Mouse (Mus musculus) liver, postnatal 0 days (tissue): ENCODE measurements at regions not wholly inside any gene's neighbourhood (a gene's known extent, or its start where the extent isn't known, plus 50 kb on each side); places are given as distances from the start of the nearest gene placed in this dataset.
A peak's percentile ranks its signal among the peaks of the same experiment; 100 is the strongest.

Experiments
- ATAC-seq: fragments of 200-750 bp; cut with Nextera tagmentation; 2 replicates; pipeline ENCODE4 v1.8.0; 2017; ENCODE audit warnings: mild to moderate bottlenecking, moderate library complexity
- DNase-seq: peaks from one replicate; pipeline ENCODE4 v3.0.0-alpha.2; 2016
- H3K27ac ChIP-seq: fragments of 300-500 bp; sonication (generic); 2 replicates; pipeline ENCODE4 v1.5.1; 2014; ENCODE audit warnings: antibody characterized with exemption, moderate library complexity, mild to moderate bottlenecking, low read depth
- H3K27me3 ChIP-seq: fragments of 300-500 bp; sonication (generic); 2 replicates; pipeline ENCODE4 v1.6.1; 2014; ENCODE audit warnings: low read length, control low read depth, mixed read lengths; ENCODE audit not compliant: insufficient read depth
- H3K36me3 ChIP-seq: fragments of 300-500 bp; sonication (generic); replicated peaks from 2 replicates; pipeline ENCODE4 v1.6.1; 2014; ENCODE audit warnings: mild to moderate bottlenecking, control low read depth, low read length, moderate library complexity, mixed read lengths; ENCODE audit not compliant: insufficient read depth
- H3K4me1 ChIP-seq: fragments of 300-500 bp; sonication (generic); 2 replicates; pipeline ENCODE4 v1.6.1; 2014; ENCODE audit warnings: antibody characterized with exemption, mild to moderate bottlenecking, control low read depth; ENCODE audit not compliant: insufficient read depth
- H3K4me2 ChIP-seq: fragments of 300-500 bp; sonication (generic); 2 replicates; pipeline ENCODE4 v1.6.1; 2014; ENCODE audit warnings: low read depth, mild to moderate bottlenecking, low read length, moderate library complexity, mixed read lengths
- H3K4me3 ChIP-seq: fragments of 300-500 bp; sonication (generic); 2 replicates; pipeline ENCODE4 v1.5.1; 2014; ENCODE audit warnings: low read depth, low read length
- H3K9ac ChIP-seq: fragments of 300-500 bp; sonication (generic); replicated peaks from 2 replicates; pipeline ENCODE4 v1.6.1; 2014; ENCODE audit warnings: mild to moderate bottlenecking, moderate library complexity
- H3K9me3 ChIP-seq: fragments of 300-500 bp; sonication (generic); 2 replicates; pipeline ENCODE4 v1.6.1; 2016; ENCODE audit warnings: mild to moderate bottlenecking, control low read depth, low read length, mixed read lengths
- CTCF ChIP-seq: sonication (generic); IDR thresholded peaks from 2 replicates; pipeline ENCODE4 v1.5.1; 2016; ENCODE audit warnings: antibody characterized with exemption, low read depth
- EP300 ChIP-seq: IDR thresholded peaks from 2 replicates; pipeline ENCODE4 v1.6.1; 2016; ENCODE audit warnings: antibody characterized with exemption, low read depth, mild to moderate bottlenecking
- WGBS: fragments of 180-500 bp; shearing (Covaris S2); extraction: QIAGEN DNeasy Blood & Tissue Kit; methylation state at CpG from one replicate; pipeline ENCODE4 v1.1.7; 2014; ENCODE audit not compliant: insufficient replicate concordance; 5-methylcytosine and 5-hydroxymethylcytosine counted together

DNA sequence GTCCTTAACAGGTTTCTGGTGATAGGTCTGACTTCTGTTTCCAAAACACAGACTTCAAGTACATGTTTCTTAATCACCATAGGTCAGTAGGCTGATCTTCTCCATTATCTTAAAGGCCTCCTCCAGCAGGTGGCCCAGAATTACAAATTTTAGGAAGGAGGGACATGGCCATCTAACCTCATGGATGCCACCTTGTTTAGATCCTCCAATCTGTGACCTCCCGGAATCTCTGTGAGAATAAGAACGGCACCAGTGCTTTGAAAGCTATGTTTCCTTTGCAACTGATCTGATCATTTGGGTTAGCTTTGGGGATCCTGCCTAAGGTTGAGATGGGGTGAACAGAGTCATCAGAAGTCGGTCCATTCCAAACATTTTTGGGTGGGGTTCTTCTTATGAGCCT is 209.4 kb upstream of the Btbd3 start:
- DNase-seq (no peak), ATAC-seq (no peak)
- no peaks in the 10 kb centered on the region for H3K4me1 ChIP-seq
- no peak overlapping the region for H3K4me3 ChIP-seq
- WGBS = 83% methylated on average over 3 of the region's 3 CpGs
- TF ChIP-seq CTCF = no peak
- H3K9me3 ChIP-seq = no peaks in the 10 kb centered on the region
- no peaks in the 10 kb centered on the region for H3K27me3 ChIP-seq
- H3K27ac ChIP-seq = no peak overlapping the region
- H3K4me2 ChIP-seq = no peak overlapping the region
- no peak overlapping the region for H3K9ac ChIP-seq
- H3K36me3 ChIP-seq = no peaks in the 10 kb centered on the region

DNA sequence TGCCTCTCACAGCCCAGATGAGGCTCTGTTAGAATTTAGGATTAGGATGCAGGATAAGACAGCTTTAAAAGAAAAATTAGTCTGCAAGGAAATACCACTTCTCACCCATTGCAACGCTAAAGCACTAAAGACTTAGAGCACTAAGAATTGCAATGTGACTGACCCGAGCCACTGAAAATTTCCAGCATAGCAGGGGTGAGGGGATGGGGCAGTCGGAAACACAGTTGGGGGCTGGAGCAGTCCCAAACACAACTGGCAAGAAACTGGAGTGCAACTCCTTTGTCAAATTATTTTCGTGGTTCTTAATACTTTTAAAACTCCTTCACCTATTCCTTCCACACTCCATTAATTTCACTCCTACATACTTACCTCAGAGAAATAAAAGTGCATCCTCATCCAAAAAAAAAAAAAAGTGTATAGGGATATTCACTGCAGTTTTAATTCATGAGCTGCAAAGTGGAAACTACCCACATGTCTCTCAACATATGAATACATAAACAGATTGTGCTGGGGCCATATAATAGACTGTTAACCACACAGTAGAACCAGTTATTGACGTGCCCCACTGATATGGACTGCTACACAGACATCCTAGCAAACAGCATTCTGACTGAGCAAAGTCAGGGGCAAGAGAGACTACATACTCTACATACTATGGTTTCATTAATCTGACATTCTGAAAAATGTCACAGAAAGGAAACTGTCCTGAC is 210.3 kb upstream of the Btbd3 start:
- H3K4me3 ChIP-seq = no peak overlapping the region
- H3K4me1 ChIP-seq = no peaks in the 10 kb centered on the region
- no peak overlapping the region for H3K4me2 ChIP-seq
- no peaks in the 10 kb centered on the region for H3K27me3 ChIP-seq
- H3K27ac ChIP-seq = no peak overlapping the region
- WGBS = 52% methylated on average over 5 of the region's 5 CpGs
- TF ChIP-seq EP300 (no peak), CTCF (no peak)
- no peak for DNase-seq
- H3K9me3 ChIP-seq = no peaks in the 10 kb centered on the region
- no peak overlapping the region for H3K9ac ChIP-seq
- no peak for ATAC-seq
- no peaks in the 10 kb centered on the region for H3K36me3 ChIP-seq

DNA sequence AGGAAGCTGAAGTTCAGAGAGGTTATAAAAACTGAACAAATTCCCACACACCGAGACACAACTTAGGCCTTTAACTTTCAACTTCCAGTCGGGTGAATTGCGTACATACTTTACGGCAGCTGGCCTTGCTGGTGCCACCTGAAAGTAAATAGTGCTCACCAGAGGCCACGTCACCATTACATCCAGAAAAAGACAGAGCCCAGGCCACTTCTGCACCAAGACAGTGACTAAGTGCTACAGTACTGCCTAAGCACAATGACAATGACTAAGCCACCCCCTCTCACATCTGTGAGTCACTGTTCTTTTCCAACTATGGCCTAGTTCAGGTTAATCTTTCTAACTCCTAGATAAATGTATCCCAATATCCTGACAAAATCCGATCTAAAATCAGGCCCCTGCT is 215.7 kb upstream of the Btbd3 start:
- Histone ChIP-seq H3K4me3 (no peak overlapping the region), H3K27me3 (no peaks in the 10 kb centered on the region), H3K9ac (no peak overlapping the region), H3K4me2 (no peak overlapping the region), H3K36me3 (no peaks in the 10 kb centered on the region), H3K27ac (no peak overlapping the region), H3K4me1 (no peaks in the 10 kb centered on the region), H3K9me3 (no peaks in the 10 kb centered on the region)
- ATAC-seq = no peak
- no peak for DNase-seq
- WGBS = 72% methylated on average over 6 of the region's 6 CpGs
- TF ChIP-seq CTCF = no peak
- no peak for TF ChIP-seq EP300

DNA sequence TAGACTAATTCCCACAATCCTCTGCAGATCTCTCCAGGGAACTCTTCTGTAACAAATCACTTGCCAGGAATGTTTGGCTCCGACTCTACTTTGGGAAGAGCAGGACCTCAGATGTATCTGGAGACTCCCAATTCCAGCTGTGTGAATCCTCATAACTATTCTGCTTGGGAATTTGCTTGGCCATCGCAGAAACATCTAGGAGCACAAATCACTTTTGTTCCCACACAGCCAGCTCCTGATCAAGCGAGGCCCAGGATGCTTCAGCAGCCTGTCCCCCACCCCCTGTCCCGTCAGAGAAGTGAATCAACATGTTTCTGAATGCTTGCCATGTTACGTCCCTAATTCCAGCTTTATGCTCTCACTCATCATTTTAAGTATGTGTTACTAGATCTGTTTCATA is 216.1 kb upstream of the Btbd3 start:
- Histone ChIP-seq H3K9ac (no peak overlapping the region), H3K36me3 (no peaks in the 10 kb centered on the region), H3K9me3 (no peaks in the 10 kb centered on the region), H3K4me3 (no peak overlapping the region), H3K27ac (no peak overlapping the region), H3K4me2 (no peak overlapping the region), H3K4me1 (no peaks in the 10 kb centered on the region), H3K27me3 (no peaks in the 10 kb centered on the region)
- ATAC-seq (no peak), DNase-seq (no peak)
- no peak for TF ChIP-seq EP300
- TF ChIP-seq CTCF = no peak
- WGBS = 84% methylated on average over 5 of the region's 5 CpGs

DNA sequence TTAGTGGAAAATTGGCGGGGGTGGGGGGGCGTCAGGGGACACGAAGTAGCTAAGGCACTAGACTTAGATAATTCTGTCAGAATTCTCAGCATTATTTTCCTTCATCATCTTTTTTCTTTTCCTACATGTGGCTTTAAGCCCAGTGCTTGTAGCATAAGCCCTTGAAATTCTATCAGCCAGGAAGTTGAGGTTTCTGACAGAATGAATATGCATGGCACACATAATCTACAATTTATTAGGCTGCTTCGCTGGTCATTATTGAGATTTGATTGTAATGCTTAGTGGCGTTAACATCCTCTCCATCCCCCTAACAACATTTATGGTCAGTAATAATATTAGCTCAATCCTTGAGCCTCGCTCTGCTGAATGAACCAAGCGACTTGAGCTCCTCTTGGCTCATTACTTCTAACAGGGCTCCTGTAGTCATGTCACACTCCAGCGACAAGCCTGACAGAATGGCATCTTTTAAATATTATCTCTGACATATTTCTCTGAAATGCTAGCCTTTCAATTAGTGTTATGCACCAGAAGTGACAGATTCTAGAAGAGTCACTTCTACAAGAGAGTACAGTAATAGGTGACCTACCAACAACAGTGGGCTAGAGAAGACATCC is 222.1 kb upstream of the Btbd3 start:
- H3K27me3 ChIP-seq = no peaks in the 10 kb centered on the region
- H3K27ac ChIP-seq = no peak overlapping the region
- no peak overlapping the region for H3K4me3 ChIP-seq
- no peaks in the 10 kb centered on the region for H3K4me1 ChIP-seq
- ATAC-seq (no peak), DNase-seq (no peak)
- H3K4me2 ChIP-seq = no peak overlapping the region
- TF ChIP-seq CTCF (no peak), EP300 (no peak)
- H3K9ac ChIP-seq = no peak overlapping the region
- H3K9me3 ChIP-seq = no peaks in the 10 kb centered on the region
- 80% methylated on average over 8 of the region's 8 CpGs for WGBS
- H3K36me3 ChIP-seq = no peaks in the 10 kb centered on the region

DNA sequence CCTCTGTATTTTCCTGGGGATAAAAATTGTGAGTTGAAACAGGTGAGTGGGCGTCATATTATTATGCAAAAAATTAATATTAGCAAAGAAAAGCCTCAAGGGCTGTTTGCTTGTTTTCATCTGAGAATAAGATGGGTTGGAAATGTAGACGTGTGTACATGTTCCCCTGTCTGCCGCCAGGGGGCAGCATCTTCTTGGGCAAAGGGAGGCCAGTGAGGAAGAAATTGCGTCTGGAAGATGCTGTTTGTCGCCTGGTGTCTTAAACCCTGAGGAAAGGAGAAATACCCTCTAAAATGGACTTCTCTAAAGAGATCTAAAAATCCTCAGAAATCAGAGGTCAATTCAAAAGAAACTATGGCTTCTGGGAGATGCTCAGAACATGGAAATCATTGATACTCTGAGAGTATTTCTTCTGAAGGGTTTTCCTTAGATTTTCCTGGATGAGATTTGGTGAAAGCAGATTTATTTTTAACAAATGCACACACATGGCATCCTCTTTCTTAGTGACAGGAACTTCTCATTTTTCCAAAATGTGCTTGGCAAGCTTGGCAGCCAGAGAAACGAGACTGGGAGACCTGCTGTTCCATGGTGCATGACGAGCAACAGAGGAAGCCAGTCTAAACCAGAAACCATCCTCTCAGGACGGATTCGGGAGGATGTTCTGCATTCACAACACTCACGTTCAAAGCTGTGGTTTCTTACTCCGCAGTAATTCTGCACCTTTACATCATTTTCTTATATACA is 222.8 kb upstream of the Btbd3 start:
- 37% methylated on average over 11 of the region's 11 CpGs for WGBS
- Histone ChIP-seq H3K27ac (no peak overlapping the region), H3K4me2 (no peak overlapping the region), H3K9ac (no peak overlapping the region), H3K4me1 (no peaks in the 10 kb centered on the region), H3K27me3 (no peaks in the 10 kb centered on the region), H3K4me3 (no peak overlapping the region), H3K36me3 (no peaks in the 10 kb centered on the region), H3K9me3 (no peaks in the 10 kb centered on the region)
- ATAC-seq = no peak
- peak; percentile 70 for DNase-seq
- TF ChIP-seq EP300 (no peak), CTCF (peak; percentile 90)
